Mouse (Mus musculus) kidney, postnatal 0 days (tissue): ENCODE results near the gene Diaph2. TPM values are rescaled to one million over a fixed set of nuclear protein-coding genes. Genes with fewer than 3 reads are reported as not detected.

Experiments used
- ATAC-seq: fragments of 200-750 bp; cut with Nextera tagmentation; replicated peaks from 2 replicates; pipeline ENCODE4 v1.8.0; 2017; ENCODE audit warnings: low read depth, moderate number of reproducible peaks, moderate TSS enrichment, moderate library complexity; ENCODE audit not compliant: low FRiP score
- DNase-seq: peaks from one replicate; pipeline ENCODE4 v3.0.0-alpha.2; 2016; ENCODE audit warnings: low spot score
- H3K27ac ChIP-seq: fragments of 300-500 bp; sonication (generic); 2 replicates; pipeline ENCODE4 v1.5.1; 2014; ENCODE audit warnings: mild to moderate bottlenecking
- H3K27me3 ChIP-seq: fragments of 300-500 bp; sonication (generic); 2 replicates; pipeline ENCODE4 v1.6.1; 2014; ENCODE audit warnings: low read length, mixed read lengths; ENCODE audit not compliant: insufficient read depth
- H3K36me3 ChIP-seq: fragments of 300-500 bp; sonication (generic); 2 replicates; pipeline ENCODE4 v1.6.1; 2014; ENCODE audit warnings: low read length, mixed read lengths; ENCODE audit not compliant: insufficient read depth
- H3K4me1 ChIP-seq: fragments of 300-500 bp; sonication (generic); replicated peaks from 2 replicates; pipeline ENCODE4 v1.6.1; 2014; ENCODE audit warnings: antibody characterized with exemption, low read length, mixed read lengths; ENCODE audit not compliant: insufficient read depth
- H3K4me2 ChIP-seq: fragments of 300-500 bp; sonication (generic); 2 replicates; pipeline ENCODE4 v1.6.1; 2014; ENCODE audit warnings: mild to moderate bottlenecking, low read length, moderate library complexity, mixed read lengths
- H3K4me3 ChIP-seq: fragments of 300-500 bp; sonication (generic); replicated peaks from 2 replicates; pipeline ENCODE4 v1.5.1; 2014; ENCODE audit warnings: low read depth, low read length
- H3K9ac ChIP-seq: fragments of 300-500 bp; sonication (generic); 2 replicates; pipeline ENCODE4 v1.6.1; 2014; ENCODE audit warnings: low read depth, low read length
- H3K9me3 ChIP-seq: fragments of 300-500 bp; sonication (generic); replicated peaks from 2 replicates; pipeline ENCODE4 v1.6.1; 2016; ENCODE audit warnings: low read length, inconsistent platforms, mixed read lengths
- CTCF ChIP-seq: IDR thresholded peaks from 2 replicates; pipeline ENCODE4 v1.5.1; 2016; ENCODE audit warnings: antibody characterized with exemption, low read depth, mild to moderate bottlenecking, moderate library complexity
- WGBS: fragments of 180-500 bp; shearing (Covaris S2); extraction: QIAGEN DNeasy Blood & Tissue Kit; methylation state at CpG from one replicate; pipeline ENCODE4 v1.1.7; 2014; 5-methylcytosine and 5-hydroxymethylcytosine counted together
- polyA plus RNA-seq: library from polyadenylated mRNA; unstranded; fragments of >200 nt; fragmentation: Nextera tagmentation; extraction: Ambion mirVana; gene quantifications from 2 replicates; pipeline ENCODE4 v1.2.1, GENCODE M21; 2015

Diaph2 gene
- polyA plus RNA-seq, 1 experiment from 2014 or later = 5.4 TPM

DNA sequence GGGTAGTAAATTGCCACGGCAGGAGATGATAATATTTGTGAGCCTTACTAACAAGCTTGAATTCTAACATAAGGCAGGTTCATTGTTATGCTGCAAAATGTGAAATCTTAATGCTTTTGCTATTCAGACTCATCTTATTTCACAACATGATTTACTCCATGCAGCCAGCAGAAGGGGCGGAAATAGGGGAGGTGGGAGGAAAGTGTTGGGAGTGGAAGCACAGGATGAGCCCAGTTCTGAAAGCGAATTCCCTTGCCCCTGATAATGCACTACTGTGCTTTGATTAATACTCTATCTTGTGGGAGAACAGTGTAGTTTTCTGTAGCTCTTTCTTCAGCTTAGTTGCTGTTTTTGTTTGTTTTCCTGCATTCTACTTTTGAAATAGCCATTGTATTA is 753.9 kb downstream of the Diaph2 start:
- no peak for TF ChIP-seq CTCF
- Histone ChIP-seq H3K36me3 (no peaks in the 10 kb centered on the region), H3K27ac (no peak overlapping the region), H3K9me3 (no peaks in the 10 kb centered on the region), H3K9ac (no peak overlapping the region), H3K27me3 (no peaks in the 10 kb centered on the region), H3K4me1 (no peaks in the 10 kb centered on the region), H3K4me3 (no peak overlapping the region), H3K4me2 (no peak overlapping the region)
- 62% methylated on average over 3 of the region's 3 CpGs for WGBS
- no peak for DNase-seq
- no peak for ATAC-seq

DNA sequence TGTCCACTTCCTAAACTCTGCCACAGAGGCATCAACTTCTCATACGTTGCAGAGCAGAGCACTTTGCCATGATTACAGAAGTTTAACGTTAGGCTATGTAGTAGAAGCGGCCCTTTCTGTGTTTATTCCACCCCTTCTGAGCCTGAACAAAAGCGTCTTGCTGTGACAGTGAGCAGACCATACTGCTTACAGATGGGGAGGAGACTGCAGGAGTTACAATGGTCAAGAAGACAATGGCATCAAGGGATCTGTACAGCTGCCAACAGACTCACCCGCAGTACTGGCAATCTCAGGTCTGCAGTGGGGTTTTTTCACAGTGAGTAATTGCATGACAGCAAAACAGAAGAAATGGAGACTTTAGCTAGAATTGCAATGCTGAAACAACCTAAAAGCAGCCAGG is 756.1 kb downstream of the Diaph2 start:
- Histone ChIP-seq H3K4me1 (no peaks in the 10 kb centered on the region), H3K36me3 (no peaks in the 10 kb centered on the region), H3K27ac (no peak overlapping the region), H3K27me3 (no peaks in the 10 kb centered on the region), H3K9me3 (no peaks in the 10 kb centered on the region), H3K4me3 (no peak overlapping the region), H3K4me2 (no peak overlapping the region), H3K9ac (no peak overlapping the region)
- no peak for TF ChIP-seq CTCF
- no peak for DNase-seq
- WGBS = 38% methylated on average over 5 of the region's 5 CpGs
- no peak for ATAC-seq
